Mouse (Mus musculus) forebrain, postnatal 0 days (tissue): Measurements from ENCODE around the gene Lamb3. TPM values are rescaled to one million over a fixed set of nuclear protein-coding genes. Genes with fewer than 3 reads are reported as not detected.

ENCODE experiments used
- ATAC-seq: fragments of 200-750 bp; cut with Nextera tagmentation; 2 replicates; pipeline ENCODE4 v1.8.0; 2017; ENCODE audit warnings: mild to moderate bottlenecking, moderate library complexity
- DNase-seq: peaks from one replicate; pipeline ENCODE4 v3.0.0-alpha.2; 2015
- H3K27ac ChIP-seq: fragments of 300-500 bp; sonication (generic); 2 replicates; pipeline ENCODE4 v1.5.1; 2014; ENCODE audit warnings: low read depth, mild to moderate bottlenecking, antibody characterized with exemption, low read length, moderate library complexity, mixed read lengths
- H3K27me3 ChIP-seq: fragments of 300-500 bp; sonication (generic); 2 replicates; pipeline ENCODE4 v1.6.1; 2014; ENCODE audit warnings: mild to moderate bottlenecking, low read length, mixed read lengths; ENCODE audit not compliant: insufficient read depth
- H3K36me3 ChIP-seq: fragments of 300-500 bp; sonication (generic); 2 replicates; pipeline ENCODE4 v1.6.1; 2014; ENCODE audit warnings: mild to moderate bottlenecking, moderate library complexity; ENCODE audit not compliant: insufficient read depth
- H3K4me1 ChIP-seq: fragments of 300-500 bp; sonication (generic); 2 replicates; pipeline ENCODE4 v1.6.1; 2014; ENCODE audit warnings: antibody characterized with exemption; ENCODE audit not compliant: insufficient read depth
- H3K4me2 ChIP-seq: fragments of 300-500 bp; sonication (generic); 2 replicates; pipeline ENCODE4 v1.6.1; 2014; ENCODE audit warnings: low read depth, mild to moderate bottlenecking, moderate library complexity
- H3K4me3 ChIP-seq: fragments of 300-500 bp; sonication (generic); 2 replicates; pipeline ENCODE4 v1.5.1; 2014; ENCODE audit warnings: low read depth, low read length, mixed read lengths
- H3K9ac ChIP-seq: fragments of 300-500 bp; sonication (generic); 2 replicates; pipeline ENCODE4 v1.6.1; 2014; ENCODE audit warnings: mild to moderate bottlenecking
- H3K9me3 ChIP-seq: fragments of 300-500 bp; sonication (generic); 2 replicates; pipeline ENCODE4 v1.6.1; 2016; ENCODE audit warnings: low read length
- CTCF ChIP-seq: sonication (generic); IDR thresholded peaks from 2 replicates; pipeline ENCODE4 v1.5.1; 2016; ENCODE audit warnings: antibody characterized with exemption, control low read depth, low read depth
- WGBS: fragments of 180-500 bp; shearing (Covaris S2); extraction: QIAGEN DNeasy Blood & Tissue Kit; methylation state at CpG from one replicate; pipeline ENCODE4 v1.1.7; 2014; 5-methylcytosine and 5-hydroxymethylcytosine counted together
- polyA plus RNA-seq: library from polyadenylated mRNA; unstranded; fragments of >200 nt; fragmentation: Nextera tagmentation; extraction: Ambion mirVana; gene quantifications from 2 replicates; pipeline ENCODE4 v1.2.1, GENCODE M21; 2015
- total RNA-seq: library from RNA; depleted of rRNA; stranded (reverse); fragments of >200 nt; gene quantifications from 2 replicates; pipeline ENCODE4 v1.2.3, GENCODE M21; 2014

Gene Lamb3
- total and polyA plus RNA-seq, 2 experiments from 2014 or later = 1.1 to 1.5 TPM

- TF ChIP-seq CTCF = no peak
- H3K9me3 ChIP-seq = no peaks in the 10 kb centered on the region
- 71% methylated on average over 5 of the region's 5 CpGs for WGBS
- H3K4me1 ChIP-seq = peaks cover 12% of the 10 kb centered on the region; the same call in 1 of the 2 replicates
- H3K27me3 ChIP-seq = no peaks in the 10 kb centered on the region
- no peak overlapping the region for H3K4me2 ChIP-seq
- ATAC-seq = peak; percentile 40
- H3K27ac ChIP-seq = no peak overlapping the region
- no peak overlapping the region for H3K9ac ChIP-seq
- H3K36me3 ChIP-seq = no peaks in the 10 kb centered on the region
- peak; percentile 29 for DNase-seq
- no peak overlapping the region for H3K4me3 ChIP-seq
These were observed 173.4 kb downstream of the Lamb3 start for GRCm38 (mm10) chr1:193380877-193381276.

DNA sequence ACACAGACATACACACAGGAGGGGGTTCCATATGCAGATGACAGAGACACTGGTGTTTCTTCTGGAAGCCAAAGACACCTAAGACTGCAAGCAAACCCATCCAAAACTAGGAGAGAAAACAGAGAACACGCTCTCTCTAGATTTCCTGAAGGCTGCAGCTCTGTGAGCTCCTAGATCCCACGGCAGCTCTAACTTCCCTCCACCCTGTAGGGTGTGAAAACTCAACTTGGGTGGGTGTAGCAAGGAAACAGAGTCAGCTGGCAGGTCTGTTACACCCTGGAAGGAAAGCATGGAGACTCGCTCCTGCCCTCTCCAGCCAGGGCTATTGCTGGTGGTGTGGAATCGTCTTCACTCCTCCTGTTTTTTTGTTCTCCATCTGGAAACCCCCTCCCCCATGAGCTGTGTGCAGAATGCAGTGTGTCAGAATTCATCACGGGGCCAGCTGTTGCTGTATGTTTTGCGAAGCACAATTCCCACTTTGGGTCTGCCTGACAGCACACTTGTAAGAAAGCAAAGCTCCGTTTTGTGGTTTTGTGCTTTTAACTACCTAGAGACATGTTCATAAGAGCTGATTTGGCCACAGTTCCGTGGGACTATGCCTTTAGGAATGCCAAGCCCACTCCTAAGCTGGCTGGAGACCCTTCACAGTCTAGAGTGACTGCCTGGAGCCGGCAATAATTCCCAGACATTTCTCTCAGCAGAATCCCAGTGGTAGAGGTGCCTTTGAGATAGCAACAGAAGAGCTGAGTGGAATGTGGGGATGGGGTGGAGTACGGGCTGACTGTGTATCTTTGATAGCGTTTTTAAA is 174.3 kb downstream of the Lamb3 start:
- H3K4me1 ChIP-seq = peaks cover 18% of the 10 kb centered on the region
- H3K9me3 ChIP-seq = no peaks in the 10 kb centered on the region
- DNase-seq (peak; percentile 59), ATAC-seq (0 out of 2 replicates have a peak, but pooled peaks have one; percentile 17)
- H3K36me3 ChIP-seq = no peaks in the 10 kb centered on the region
- 19% methylated on average over 11 of the region's 11 CpGs for WGBS
- peak overlapping the region; percentile 30; the same call in 1 of the 2 replicates for H3K27ac ChIP-seq
- TF ChIP-seq CTCF = no peak
- no peaks in the 10 kb centered on the region for H3K27me3 ChIP-seq
- H3K9ac ChIP-seq = no peak overlapping the region
- peak overlapping the region; percentile 32 for H3K4me2 ChIP-seq
- H3K4me3 ChIP-seq = no peak overlapping the region

- no peak for TF ChIP-seq CTCF
- peak; percentile 57 for ATAC-seq
- peak overlapping the region; percentile 30; the same call in 1 of the 2 replicates for H3K27ac ChIP-seq
- no peak for DNase-seq
- peak overlapping the region; percentile 32 for H3K4me2 ChIP-seq
- no peak overlapping the region for H3K9ac ChIP-seq
- H3K4me3 ChIP-seq = no peak overlapping the region; the same call in 1 of the 2 replicates
- no peaks in the 10 kb centered on the region for H3K9me3 ChIP-seq
- no peaks in the 10 kb centered on the region for H3K36me3 ChIP-seq
- H3K4me1 ChIP-seq = peaks cover 19% of the 10 kb centered on the region
- H3K27me3 ChIP-seq = no peaks in the 10 kb centered on the region
- WGBS = 3% methylated on average over 8 of the region's 8 CpGs
These were observed 174.9 kb downstream of the Lamb3 start for GRCm38 (mm10) chr1:193382435-193382834.

DNA sequence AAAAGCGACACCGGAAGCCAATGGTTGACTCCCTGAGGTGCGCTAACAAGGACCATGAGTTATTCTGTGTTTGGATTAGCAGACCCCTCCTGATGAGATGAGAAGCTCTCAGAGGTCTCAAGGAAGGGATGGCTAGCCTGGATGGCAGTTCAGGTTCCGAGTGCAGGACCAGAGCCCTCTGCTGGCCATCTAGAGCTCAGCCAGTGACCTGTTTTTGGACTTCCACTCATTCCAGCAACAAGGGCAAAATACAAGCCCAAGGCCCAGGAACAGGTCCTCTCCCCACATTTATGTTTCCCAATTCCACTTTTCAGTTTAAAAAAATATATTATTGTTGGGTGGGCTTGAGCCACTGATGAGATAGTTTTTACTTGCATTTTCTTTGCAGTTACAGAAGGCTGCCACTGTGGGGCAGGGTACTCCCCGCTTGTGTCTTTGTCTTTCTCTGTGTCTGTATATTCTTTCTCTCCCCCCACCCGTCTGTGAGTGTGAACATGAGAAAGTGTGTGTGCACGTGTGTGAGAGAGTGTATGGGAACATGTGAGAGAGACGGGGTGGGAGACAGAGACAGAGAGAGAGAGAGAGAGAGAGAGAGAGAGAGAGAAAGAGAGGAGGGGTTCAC is 175.5 kb downstream of the Lamb3 start:
- DNase-seq (peak; percentile 69), ATAC-seq (peak; percentile 45; the same call in 1 of the 2 replicates)
- Histone ChIP-seq H3K4me3 (no peak overlapping the region; the same call in 1 of the 2 replicates), H3K9me3 (no peaks in the 10 kb centered on the region), H3K27ac (no peak overlapping the region), H3K4me2 (peak overlapping the region; percentile 32), H3K36me3 (no peaks in the 10 kb centered on the region), H3K4me1 (peaks cover 19% of the 10 kb centered on the region), H3K27me3 (no peaks in the 10 kb centered on the region), H3K9ac (no peak overlapping the region)
- TF ChIP-seq CTCF = peak; percentile 66
- 6% methylated on average over 8 of the region's 8 CpGs for WGBS

- peaks cover 14% of the 10 kb centered on the region for H3K4me1 ChIP-seq
- no peak overlapping the region for H3K4me2 ChIP-seq
- peak; percentile 89 for TF ChIP-seq CTCF
- peak overlapping the region; percentile 47; the same call in 1 of the 2 replicates for H3K27ac ChIP-seq
- no peak overlapping the region for H3K4me3 ChIP-seq
- ATAC-seq (peak; percentile 38), DNase-seq (peak; percentile 92)
- no peak overlapping the region for H3K9ac ChIP-seq
- WGBS = under 1% methylated on average over 5 of the region's 5 CpGs
- H3K27me3 ChIP-seq = no peaks in the 10 kb centered on the region
- H3K9me3 ChIP-seq = no peaks in the 10 kb centered on the region
- no peaks in the 10 kb centered on the region for H3K36me3 ChIP-seq
These were observed 178.6 kb downstream of the Lamb3 start for GRCm38 (mm10) chr1:193386136-193386535.

- Histone ChIP-seq H3K27me3 (no peaks in the 10 kb centered on the region), H3K9ac (no peak overlapping the region), H3K27ac (no peak overlapping the region), H3K9me3 (no peaks in the 10 kb centered on the region), H3K4me1 (peaks cover 11% of the 10 kb centered on the region), H3K4me3 (no peak overlapping the region), H3K36me3 (no peaks in the 10 kb centered on the region), H3K4me2 (no peak overlapping the region)
- no peak for TF ChIP-seq CTCF
- DNase-seq (no peak), ATAC-seq (no peak)
- WGBS = 35% methylated on average over 2 of the region's 2 CpGs
These were observed 179.7 kb downstream of the Lamb3 start for GRCm38 (mm10) chr1:193387241-193387640.

DNA sequence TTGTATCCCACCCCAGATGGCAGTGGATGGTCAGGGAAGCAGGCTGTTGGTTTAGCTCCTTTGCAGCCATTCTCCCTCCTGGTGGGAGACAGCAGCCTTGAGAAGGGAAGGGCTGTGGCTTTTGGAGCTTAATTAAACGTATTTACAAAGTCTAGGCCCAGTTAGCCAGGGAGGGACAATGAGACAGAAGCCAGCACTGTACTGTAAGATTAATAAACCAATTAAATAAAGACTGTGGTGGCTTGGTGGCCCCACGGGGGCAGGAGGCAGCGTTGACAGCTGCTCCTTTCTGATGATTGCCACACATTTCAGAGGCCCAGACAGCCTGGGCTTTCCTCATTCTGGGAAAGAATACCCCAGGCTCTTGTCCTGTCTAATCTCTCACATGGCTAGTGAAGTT is 182.0 kb downstream of the Lamb3 start:
- Histone ChIP-seq H3K9ac (no peak overlapping the region), H3K36me3 (no peaks in the 10 kb centered on the region), H3K27me3 (no peaks in the 10 kb centered on the region), H3K4me3 (no peak overlapping the region), H3K4me1 (peaks cover 7% of the 10 kb centered on the region), H3K27ac (no peak overlapping the region), H3K9me3 (no peaks in the 10 kb centered on the region), H3K4me2 (no peak overlapping the region)
- no peak for TF ChIP-seq CTCF
- ATAC-seq (no peak), DNase-seq (no peak)
- 8% methylated on average over 3 of the region's 3 CpGs for WGBS
